9 mouse cellular contexts compared by ENCODE assay signal in the genomic region with DNA sequence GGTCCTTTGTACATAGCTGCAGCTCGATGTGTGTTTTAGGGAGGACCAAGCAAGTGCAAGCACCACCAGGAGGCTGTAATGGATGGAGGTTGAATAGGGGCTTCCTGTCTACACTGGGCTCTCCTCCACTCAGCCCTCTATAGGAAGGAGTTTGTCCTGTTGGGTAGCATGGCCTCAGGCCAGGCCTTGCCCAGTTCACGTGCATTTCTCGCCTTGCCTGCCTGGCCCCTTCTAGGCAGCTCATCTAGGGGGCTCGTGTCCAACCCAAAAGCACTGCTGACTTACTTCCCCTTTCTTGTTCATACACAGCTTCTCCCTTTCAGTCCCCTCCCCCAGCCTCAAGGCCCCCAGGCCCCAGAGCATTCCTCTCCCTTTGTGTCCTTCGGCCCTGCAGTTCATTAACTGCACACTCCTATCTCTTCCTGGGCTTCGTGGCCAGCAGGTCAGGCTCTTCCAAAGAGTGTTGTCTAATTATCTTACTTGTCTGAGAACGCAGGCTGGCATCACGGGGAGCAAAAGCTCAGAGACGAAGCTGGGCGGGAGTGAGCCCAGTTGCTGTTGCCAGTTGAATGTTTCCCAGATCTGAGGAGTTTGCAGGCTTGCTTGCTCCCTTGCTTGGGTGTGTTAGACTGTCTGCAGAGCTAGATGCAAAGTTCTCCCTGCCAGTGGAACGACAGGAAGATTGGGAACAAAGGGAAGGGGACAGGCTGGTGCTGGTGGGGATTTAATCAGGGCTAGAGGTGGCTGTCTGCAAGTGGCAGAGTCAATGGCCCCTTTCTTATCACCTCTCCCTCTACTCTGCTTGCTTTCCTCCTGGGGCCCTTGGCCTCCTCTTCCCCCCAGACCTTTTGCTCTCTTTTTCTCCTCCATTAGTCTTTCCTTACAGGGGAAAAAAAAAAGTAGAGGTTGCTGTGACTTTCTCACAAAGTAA.
DNase-seq lines count a peak whose midpoint lies in the region; ATAC-seq and TF ChIP-seq lines count a peak whose summit lies in the region.
"Had no signal": no experiment of that assay in that cellular context is flagged by ENCODE, and none has a peak within 500 bp of the region (broad histone marks: within the 10 kb centered on the region; RNA-seq: fewer than 3 reads in every experiment).

No protein-coding gene starts in this region.

- H3K9me3 ChIP-seq in heart, embryonic 16.5 days (replicated peaks; ENCODE audit: control insufficient read depth, low read length), result no peaks in the 10 kb centered on the region
- H3K9me3 ChIP-seq in CH12.LX (replicated peaks; ENCODE audit: low read length), result no peaks in the 10 kb centered on the region
- H3K9me3 ChIP-seq in forebrain, embryonic 13.5 days (replicated peaks), result no peaks in the 10 kb centered on the region
- H3K9me3 ChIP-seq in midbrain, embryonic 11.5 days (ENCODE audit: control insufficient read depth, low read length), result no peaks in the 10 kb centered on the region

- TF ChIP-seq POLR2A in CH12.LX (IDR thresholded peaks at IDR 0.05; ENCODE audit: low read depth, low read length), result no peak

- dilution Hi-C loops in CH12.LX (cut with MboI; ENCODE audit: extremely low pct_ligation_motif_present, extremely low pct_unique_long_range_greater_than_20kb, low sequenced_read_pairs), result no loop called here

- H3K4me2 ChIP-seq in heart, embryonic 16.5 days (ENCODE audit: low read depth, low read length), result no peak overlapping the region
- no peak overlapping the region for H3K4me2 ChIP-seq in CH12.LX (ENCODE audit: insufficient read depth, low read depth, poor library complexity, severe bottlenecking)
- no peak overlapping the region for H3K4me2 ChIP-seq in forebrain, embryonic 13.5 days
- no peak overlapping the region for H3K4me2 ChIP-seq in midbrain, embryonic 11.5 days

- no peak for TF ChIP-seq EP300 in CH12.LX (IDR thresholded peaks at IDR 0.05; ENCODE audit: low read length)

- TF ChIP-seq CTCF in CH12.LX (conservative IDR thresholded peaks at IDR 0.05 in 1 of 2, IDR thresholded peaks at IDR 0.05 in 1 of 2; ENCODE audit: low read depth in 2 of 2, low read length in 2 of 2), result no peak

- peak; percentile 53; the same call in 1 of the 2 replicates for ATAC-seq in heart, embryonic 16.5 days (replicated peaks; ENCODE audit: extremely low read depth, insufficient read depth, low FRiP score)
- peak; percentile 51; the same call in 1 of the 2 replicates for ATAC-seq in forebrain, embryonic 13.5 days
- peak; percentile 22; the same call in 1 of the 2 replicates for ATAC-seq in midbrain, embryonic 11.5 days (ENCODE audit: low FRiP score)

- intact Hi-C loops in gastrocnemius, postnatal 14 days (cut with DNase I; ENCODE audit: low total_unique reads), result no loop called here

- peak overlapping the region; percentile 79 for H3K27ac ChIP-seq in heart, embryonic 16.5 days (ENCODE audit: low read length)
- no peak overlapping the region for H3K27ac ChIP-seq in CH12.LX (ENCODE audit: insufficient read depth, low read depth)
- H3K27ac ChIP-seq in forebrain, embryonic 13.5 days, result peak overlapping the region; percentile 11
- H3K27ac ChIP-seq in midbrain, embryonic 11.5 days (ENCODE audit: low read depth, low read length), result 0 out of 2 replicates have a peak overlapping the region, but pooled peaks have one; percentile 27

- TF ChIP-seq RAD21 in CH12.LX (IDR thresholded peaks at IDR 0.05; ENCODE audit: low read depth, low read length), result no peak

- no peak overlapping the region for H3K4me3 ChIP-seq in heart, embryonic 16.5 days (ENCODE audit: low read length)
- no peak overlapping the region for H3K4me3 ChIP-seq in CH12.LX (replicated peaks in 1 of 3; ENCODE audit: low read depth in 2 of 3, low read length in 2 of 3, poor library complexity in 1 of 3)
- H3K4me3 ChIP-seq in forebrain, embryonic 13.5 days, result no peak overlapping the region
- no peak overlapping the region for H3K4me3 ChIP-seq in midbrain, embryonic 11.5 days (ENCODE audit: low read depth, low read length)

- H3K4me1 ChIP-seq in heart, embryonic 16.5 days (ENCODE audit: control insufficient read depth, insufficient read depth, low read length), result peaks cover 31% of the 10 kb centered on the region
- H3K4me1 ChIP-seq in CH12.LX (ENCODE audit: control insufficient read depth in 1 of 2, insufficient read depth in 2 of 2), result peaks cover 0 to 16% of the 10 kb centered on the region in 2 experiments; a peak in 2 of 4 replicates
- H3K4me1 ChIP-seq in forebrain, embryonic 13.5 days, result peaks cover 15% of the 10 kb centered on the region
- H3K4me1 ChIP-seq in midbrain, embryonic 11.5 days (ENCODE audit: control insufficient read depth, insufficient read depth, low read length), result peaks cover 11% of the 10 kb centered on the region

- peak overlapping the region; percentile 6 for H3K9ac ChIP-seq in heart, embryonic 16.5 days (ENCODE audit: low read length)
- no peak overlapping the region for H3K9ac ChIP-seq in CH12.LX (ENCODE audit: insufficient read depth, low read depth)
- H3K9ac ChIP-seq in forebrain, embryonic 13.5 days, result no peak overlapping the region
- H3K9ac ChIP-seq in midbrain, embryonic 11.5 days (ENCODE audit: low read length), result peak overlapping the region; percentile 11

- WGBS in heart, embryonic 16.5 days, result 18% methylated on average over 11 of the region's 11 CpGs
- 16% methylated on average over 11 of the region's 11 CpGs for WGBS in forebrain, embryonic 13.5 days
- WGBS in midbrain, embryonic 11.5 days, result 24% methylated on average over 11 of the region's 11 CpGs

- H3K36me3 ChIP-seq in heart, embryonic 16.5 days (ENCODE audit: control insufficient read depth, insufficient read depth), result peaks cover 34% of the 10 kb centered on the region
- H3K36me3 ChIP-seq in CH12.LX (replicated peaks in 1 of 2; ENCODE audit: control insufficient read depth in 1 of 2, insufficient read depth in 1 of 2, low read length in 1 of 2), result no peaks in the 10 kb centered on the region
- no peaks in the 10 kb centered on the region for H3K36me3 ChIP-seq in forebrain, embryonic 13.5 days (ENCODE audit: poor library complexity, severe bottlenecking)
- H3K36me3 ChIP-seq in midbrain, embryonic 11.5 days (ENCODE audit: control insufficient read depth, insufficient read depth, low read length), result no peaks in the 10 kb centered on the region; the same call in 1 of the 2 replicates

- in situ Hi-C loops in CH12.LX (cut with MboI; ENCODE audit: low pct_ligation_motif_present, low pct_unique_long_range_greater_than_20kb, low sequenced_read_pairs), result no loop called here

- H3K27me3 ChIP-seq in heart, embryonic 16.5 days (ENCODE audit: control insufficient read depth, insufficient read depth, low read length), result no peaks in the 10 kb centered on the region
- peaks cover 10% of the 10 kb centered on the region for H3K27me3 ChIP-seq in CH12.LX (replicated peaks)
- H3K27me3 ChIP-seq in forebrain, embryonic 13.5 days, result no peaks in the 10 kb centered on the region
- no peaks in the 10 kb centered on the region for H3K27me3 ChIP-seq in midbrain, embryonic 11.5 days (ENCODE audit: control insufficient read depth, insufficient read depth, low read length)

- DNase-seq in heart, adult 18-20 months, result no peak
- peak; percentile 21 for DNase-seq in CH12.LX (ENCODE audit: extremely low read depth)
- peak; percentile 88 for DNase-seq in midbrain, embryonic 11.5 days (ENCODE audit: low spot score, missing footprints)
- DNase-seq in right cerebral cortex, postnatal 36 days (ENCODE audit: low spot score in 2 of 2), result no peak
- no peak for DNase-seq in urinary bladder, adult 2 months (ENCODE audit: low spot score)
- no peak for DNase-seq in gastrocnemius, postnatal 14 days
- DNase-seq: cerebellum, adult 8-10 months had no signal

- H3K79me2 ChIP-seq in CH12.LX (replicated peaks; ENCODE audit: control insufficient read depth, extremely low read depth, insufficient read depth, poor library complexity, severe bottlenecking), result no peaks in the 10 kb centered on the region

TF ChIP-seq in CH12.LX, 34 proteins besides CTCF, POLR2A, EP300 and RAD21:
- TF ChIP-seq KAT2A (IDR thresholded peaks at IDR 0.05; ENCODE audit: insufficient replicate concordance, low read length), result no peak
- TF ChIP-seq ZC3H11A (IDR thresholded peaks at IDR 0.05; ENCODE audit: low read depth, low read length), result no peak
- no peak for TF ChIP-seq JUND (conservative IDR thresholded peaks at IDR 0.05; ENCODE audit: low read depth, low read length)
- no peak for TF ChIP-seq USF2 (conservative IDR thresholded peaks at IDR 0.05; ENCODE audit: low read depth, low read length)
- no peak for TF ChIP-seq E2F4 (IDR thresholded peaks at IDR 0.05; ENCODE audit: insufficient replicate concordance, low read depth, low read length)
- TF ChIP-seq NELFE (IDR thresholded peaks at IDR 0.05; ENCODE audit: low read depth, low read length), result no peak
- no peak for TF ChIP-seq USF1 (IDR thresholded peaks at IDR 0.05; ENCODE audit: low read depth, low read length)
- TF ChIP-seq MYC (IDR thresholded peaks at IDR 0.05; ENCODE audit: low read depth, low read length), result no peak
- TF ChIP-seq HCFC1 (IDR thresholded peaks at IDR 0.05; ENCODE audit: low read depth, low read length), result no peak
- TF ChIP-seq ZNF384 (IDR thresholded peaks at IDR 0.05; ENCODE audit: low read depth, low read length), result no peak
- TF ChIP-seq ZMIZ1 (IDR thresholded peaks at IDR 0.05; ENCODE audit: low read depth, low read length), result no peak
- no peak for TF ChIP-seq NRF1 (IDR thresholded peaks at IDR 0.05; ENCODE audit: low read depth, low read length)
- no peak for TF ChIP-seq TBP (conservative IDR thresholded peaks at IDR 0.05; ENCODE audit: low read depth, low read length)
- TF ChIP-seq IRF4 (IDR thresholded peaks at IDR 0.05; ENCODE audit: low read depth, low read length), result no peak
- TF ChIP-seq ELF1 (IDR thresholded peaks at IDR 0.05; ENCODE audit: low read depth, low read length), result no peak
- no peak for TF ChIP-seq MEF2A (IDR thresholded peaks at IDR 0.05; ENCODE audit: borderline replicate concordance, low read depth, low read length)
- no peak for TF ChIP-seq SMC3 (IDR thresholded peaks at IDR 0.05; ENCODE audit: low read depth, low read length)
- no peak for TF ChIP-seq MXI1 (IDR thresholded peaks at IDR 0.05; ENCODE audit: low read depth, low read length)
- TF ChIP-seq ZKSCAN1 (IDR thresholded peaks at IDR 0.05; ENCODE audit: borderline replicate concordance, low read depth, low read length), result no peak

Comparison
In these comparisons a context has a peak if more than half of its experiments do, and no peak if none do; other contexts are left out.
1. H3K9ac ChIP-seq: peak in heart, embryonic 16.5 days (single experiment) and midbrain, embryonic 11.5 days (single experiment); none in CH12.LX (single experiment) and forebrain, embryonic 13.5 days (single experiment).
2. DNase-seq: peak in CH12.LX (single experiment) and midbrain, embryonic 11.5 days (single experiment); none in heart, adult 18-20 months (0 of 2), right cerebral cortex, postnatal 36 days (0 of 2), urinary bladder, adult 2 months (single experiment) and gastrocnemius, postnatal 14 days (single experiment).
3. Peak in every context shown above with its lines, with median percentiles within 50 percentile points of each other: ATAC-seq.